9 mouse cellular contexts compared by ENCODE assay signal in the genomic region with DNA sequence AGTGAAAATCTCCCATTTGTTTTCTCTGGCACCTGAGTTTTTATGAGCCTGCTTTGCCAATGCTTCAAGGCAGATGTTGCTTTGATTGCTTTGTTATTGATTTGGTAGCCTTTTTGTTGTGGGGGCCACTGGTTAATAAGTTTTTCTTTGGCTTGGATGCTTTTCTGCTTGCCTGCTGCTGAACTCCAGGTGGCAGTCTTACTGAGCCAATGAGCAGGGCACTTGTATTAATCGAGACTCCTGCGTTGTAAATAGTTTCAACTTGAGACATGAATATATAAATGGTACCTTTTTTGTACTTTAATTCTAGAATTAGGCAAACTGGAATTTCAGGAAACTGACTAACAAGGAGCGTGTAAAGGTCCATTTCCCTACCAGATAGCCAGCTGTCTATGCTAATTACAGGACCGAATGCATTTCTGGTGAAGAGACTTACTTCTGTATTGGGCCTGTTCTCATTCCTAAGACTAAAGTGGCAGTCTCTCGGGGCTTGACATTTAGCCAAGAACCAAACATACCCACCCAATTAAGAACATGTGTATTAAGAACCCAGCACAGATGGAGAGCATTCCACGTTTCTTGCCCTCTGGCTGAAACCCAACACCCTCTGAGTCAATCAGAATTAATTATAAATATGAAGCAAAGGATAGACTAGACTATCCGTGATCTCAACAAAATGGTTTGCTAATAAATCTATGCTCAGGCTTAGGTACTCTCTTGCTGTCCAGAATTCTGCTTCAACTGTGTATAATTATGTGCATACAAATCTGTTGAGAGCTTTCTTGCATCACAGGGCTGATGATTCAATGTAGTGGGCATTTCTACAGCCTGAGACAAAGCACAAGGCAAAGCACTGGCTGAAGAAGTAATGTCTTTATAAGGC. TPM values are rescaled to one million over a fixed set of nuclear protein-coding genes. Genes with fewer than 3 reads are reported as not detected.
A peak's percentile ranks its signal among the peaks of the same experiment; 100 is the strongest.
DNase-seq lines count a peak whose midpoint lies in the region; ATAC-seq and TF ChIP-seq lines count a peak whose summit lies in the region.
"Had no signal": no experiment of that assay in that cellular context is flagged by ENCODE, and none has a peak within 500 bp of the region (broad histone marks: within the 10 kb centered on the region; RNA-seq: fewer than 3 reads in every experiment).

No protein-coding gene starts in this region.

- peak overlapping the region; percentile 87 for H3K27ac ChIP-seq in forebrain, embryonic 13.5 days
- no peak overlapping the region for H3K27ac ChIP-seq in forebrain, embryonic 11.5 days (ENCODE audit: low read depth, low read length)
- no peak overlapping the region for H3K27ac ChIP-seq in kidney, postnatal 0 days
- no peak overlapping the region for H3K27ac ChIP-seq in kidney, embryonic 15.5 days
- H3K27ac ChIP-seq: lung, embryonic 15.5 days had no signal

- DNase-seq in forebrain, embryonic 11.5 days (ENCODE audit: low spot score): no peak
- peak; percentile 9 for DNase-seq in kidney, postnatal 0 days (ENCODE audit: low spot score)
- no peak for DNase-seq in kidney, adult 18-20 months
- peak; percentile 88 for DNase-seq in Muller cell, postnatal 12 days (ENCODE audit: inconsistent ontology term)
- DNase-seq in layer of hippocampus, adult 9-11 months: peak; percentile 24
- no peak for DNase-seq in adrenal gland, postnatal 25 days

- H3K9me3 ChIP-seq in forebrain, embryonic 13.5 days (replicated peaks): no peaks in the 10 kb centered on the region
- H3K9me3 ChIP-seq in forebrain, embryonic 11.5 days (ENCODE audit: control insufficient read depth, low read length): no peaks in the 10 kb centered on the region
- H3K9me3 ChIP-seq in kidney, postnatal 0 days (replicated peaks; ENCODE audit: low read length): no peaks in the 10 kb centered on the region
- no peaks in the 10 kb centered on the region for H3K9me3 ChIP-seq in kidney, embryonic 15.5 days (replicated peaks)
- H3K9me3 ChIP-seq: lung, embryonic 15.5 days had no signal

- no peak overlapping the region for H3K9ac ChIP-seq in forebrain, embryonic 13.5 days
- no peak overlapping the region for H3K9ac ChIP-seq in forebrain, embryonic 11.5 days (ENCODE audit: low read length)
- no peak overlapping the region for H3K9ac ChIP-seq in kidney, postnatal 0 days (ENCODE audit: low read depth, low read length)
- H3K9ac ChIP-seq in kidney, embryonic 15.5 days: no peak overlapping the region
- H3K9ac ChIP-seq: lung, embryonic 15.5 days had no signal

- WGBS in forebrain, embryonic 13.5 days: 27% methylated on average over 7 of the region's 7 CpGs
- 70% methylated on average over 7 of the region's 7 CpGs for WGBS in forebrain, embryonic 11.5 days
- 70% methylated on average over 7 of the region's 7 CpGs for WGBS in kidney, postnatal 0 days
- WGBS in kidney, embryonic 15.5 days: 73% methylated on average over 7 of the region's 7 CpGs

- TF ChIP-seq CTCF in kidney, postnatal 0 days (IDR thresholded peaks at IDR 0.05; ENCODE audit: low read depth): peak; percentile 54

- H3K4me1 ChIP-seq in forebrain, embryonic 13.5 days: peaks cover 24% of the 10 kb centered on the region
- no peaks in the 10 kb centered on the region for H3K4me1 ChIP-seq in forebrain, embryonic 11.5 days (replicated peaks; ENCODE audit: control insufficient read depth, insufficient read depth, low read length)
- no peaks in the 10 kb centered on the region for H3K4me1 ChIP-seq in kidney, postnatal 0 days (replicated peaks; ENCODE audit: insufficient read depth, low read length)
- H3K4me1 ChIP-seq in kidney, embryonic 15.5 days: no peaks in the 10 kb centered on the region
- H3K4me1 ChIP-seq: lung, embryonic 15.5 days had no signal

- H3K27me3 ChIP-seq in forebrain, embryonic 13.5 days: no peaks in the 10 kb centered on the region
- no peaks in the 10 kb centered on the region for H3K27me3 ChIP-seq in forebrain, embryonic 11.5 days (ENCODE audit: control insufficient read depth, insufficient read depth, low read length)
- H3K27me3 ChIP-seq in kidney, postnatal 0 days (ENCODE audit: insufficient read depth, low read length): no peaks in the 10 kb centered on the region
- no peaks in the 10 kb centered on the region for H3K27me3 ChIP-seq in kidney, embryonic 15.5 days
- H3K27me3 ChIP-seq: lung, embryonic 15.5 days had no signal

- H3K4me2 ChIP-seq in forebrain, embryonic 13.5 days: no peak overlapping the region
- no peak overlapping the region for H3K4me2 ChIP-seq in forebrain, embryonic 11.5 days (ENCODE audit: low read depth, low read length, severe bottlenecking)
- no peak overlapping the region for H3K4me2 ChIP-seq in kidney, postnatal 0 days (ENCODE audit: low read length)
- H3K4me2 ChIP-seq in kidney, embryonic 15.5 days: no peak overlapping the region
- H3K4me2 ChIP-seq: lung, embryonic 15.5 days had no signal

- peaks cover 33% of the 10 kb centered on the region for H3K36me3 ChIP-seq in forebrain, embryonic 13.5 days (ENCODE audit: poor library complexity, severe bottlenecking)
- peaks cover 3% of the 10 kb centered on the region; the same call in 1 of the 2 replicates for H3K36me3 ChIP-seq in forebrain, embryonic 11.5 days (ENCODE audit: control insufficient read depth, insufficient read depth, low read length)
- H3K36me3 ChIP-seq in kidney, postnatal 0 days (ENCODE audit: insufficient read depth, low read length): peaks cover 47% of the 10 kb centered on the region
- peaks cover 78% of the 10 kb centered on the region for H3K36me3 ChIP-seq in kidney, embryonic 15.5 days

- ATAC-seq in forebrain, embryonic 13.5 days: peak; percentile 86
- no peak for ATAC-seq in forebrain, embryonic 11.5 days (replicated peaks; ENCODE audit: low FRiP score)
- ATAC-seq in kidney, postnatal 0 days (replicated peaks; ENCODE audit: low FRiP score, low read depth): no peak
- no peak for ATAC-seq in kidney, embryonic 15.5 days (replicated peaks; ENCODE audit: low FRiP score)

- no peak overlapping the region for H3K4me3 ChIP-seq in forebrain, embryonic 13.5 days
- H3K4me3 ChIP-seq in forebrain, embryonic 11.5 days (ENCODE audit: low read depth, low read length): no peak overlapping the region
- H3K4me3 ChIP-seq in kidney, postnatal 0 days (replicated peaks; ENCODE audit: low read depth, low read length): no peak overlapping the region
- no peak overlapping the region for H3K4me3 ChIP-seq in kidney, embryonic 15.5 days (replicated peaks)
- H3K4me3 ChIP-seq: lung, embryonic 15.5 days had no signal

RNA-seq across cellular contexts. Expression of gene Calu, which starts 14.6 kb away (rescaled TPM):
- polyA plus RNA-seq in forebrain, embryonic 13.5 days (2015; fragmentation: Nextera tagmentation; extraction: Ambion mirVana): 163 and 177 TPM in 2 replicates
- polyA plus RNA-seq in forebrain, embryonic 11.5 days (2014; fragmentation: Nextera tagmentation; extraction: Ambion mirVana): 240 and 242 TPM in 2 replicates
- 271 and 306 TPM in 2 replicates for polyA plus RNA-seq in kidney, postnatal 0 days (2015; fragmentation: Nextera tagmentation; extraction: Ambion mirVana)
- total RNA-seq in adrenal gland, postnatal 25 days (2021): 126 and 127 TPM in 2 replicates
- 382 and 391 TPM in 2 replicates for polyA plus RNA-seq in kidney, embryonic 15.5 days (2015; fragmentation: Nextera tagmentation; extraction: Ambion mirVana)

RNA-seq across cellular contexts. Expression of gene Opn1sw, which starts 25.8 kb away (rescaled TPM):
- 0.44 TPM in 2 replicates for polyA plus RNA-seq in forebrain, embryonic 13.5 days (2015; fragmentation: Nextera tagmentation; extraction: Ambion mirVana)
- polyA plus RNA-seq in forebrain, embryonic 11.5 days (2014; fragmentation: Nextera tagmentation; extraction: Ambion mirVana): 0.31 and 0.43 TPM in 2 replicates
- 0.26 and 0.47 TPM in 2 replicates for polyA plus RNA-seq in kidney, postnatal 0 days (2015; fragmentation: Nextera tagmentation; extraction: Ambion mirVana)
- total RNA-seq in adrenal gland, postnatal 25 days (2021): 0.12 TPM in 1 of 2 replicates, not detected in the other
- 0.26 and 0.29 TPM in 2 replicates for polyA plus RNA-seq in kidney, embryonic 15.5 days (2015; fragmentation: Nextera tagmentation; extraction: Ambion mirVana)

RNA-seq across cellular contexts. Expression of gene Ccdc136, which starts 33.6 kb away (rescaled TPM):
- polyA plus RNA-seq in forebrain, embryonic 13.5 days (2015; fragmentation: Nextera tagmentation; extraction: Ambion mirVana): 34.3 and 37.0 TPM in 2 replicates
- polyA plus RNA-seq in forebrain, embryonic 11.5 days (2014; fragmentation: Nextera tagmentation; extraction: Ambion mirVana): 25.7 and 26.7 TPM in 2 replicates
- polyA plus RNA-seq in kidney, postnatal 0 days (2015; fragmentation: Nextera tagmentation; extraction: Ambion mirVana): 12.1 and 13.8 TPM in 2 replicates
- total RNA-seq in adrenal gland, postnatal 25 days (2021): 3.6 and 4.7 TPM in 2 replicates
- polyA plus RNA-seq in kidney, embryonic 15.5 days (2015; fragmentation: Nextera tagmentation; extraction: Ambion mirVana): 22.5 and 22.6 TPM in 2 replicates

RNA-seq across cellular contexts. Expression of gene Fam71f1, which starts 43.5 kb away (rescaled TPM):
- not detected in 2 replicates for polyA plus RNA-seq in forebrain, embryonic 13.5 days (2015; fragmentation: Nextera tagmentation; extraction: Ambion mirVana)
- polyA plus RNA-seq in forebrain, embryonic 11.5 days (2014; fragmentation: Nextera tagmentation; extraction: Ambion mirVana): not detected in 2 replicates
- not detected in 2 replicates for polyA plus RNA-seq in kidney, postnatal 0 days (2015; fragmentation: Nextera tagmentation; extraction: Ambion mirVana)
- total RNA-seq in adrenal gland, postnatal 25 days (2021): not detected in 2 replicates
- polyA plus RNA-seq in kidney, embryonic 15.5 days (2015; fragmentation: Nextera tagmentation; extraction: Ambion mirVana): 0.12 and 0.22 TPM in 2 replicates
- polyA plus RNA-seq: lung, embryonic 15.5 days had no signal

Comparison
In these comparisons a context has a peak if more than half of its experiments do, and no peak if none do; other contexts are left out.
1. DNase-seq: peak in kidney, postnatal 0 days (single experiment), Muller cell, postnatal 12 days (single experiment) and layer of hippocampus, adult 9-11 months (single experiment); none in forebrain, embryonic 11.5 days (single experiment), kidney, adult 18-20 months (single experiment) and adrenal gland, postnatal 25 days (single experiment).